Mouse (Mus musculus) left cerebral cortex, postnatal 14 days (tissue): ENCODE measurements at regions not wholly inside any gene's neighbourhood (a gene's known extent, or its start where the extent isn't known, plus 50 kb on each side); places are given as distances from the start of the nearest gene placed in this dataset.

Source experiments
- DNase-seq, 2 experiments: peaks; one replicate each; pipeline ENCODE4 v3.0.0; 2021 to 2022; ENCODE audit warnings: low spot score in 2 of 2, mixed read lengths in 1 of 2
- intact Hi-C: fragments of 180-260 bp; cut with DNase I; formaldehyde crosslinking; loops from one replicate; pipeline ENCODE4 v1.15.1; 2025

- intact Hi-C loops, result no loop called here
- DNase-seq, result peak in 1 of 2 experiments; percentile 5
Observed at GRCm38 (mm10) chr17:82731561-82731960, 483.5 kb upstream of the Pkdcc start.

GRCm38 (mm10) chr17:82742445-82742844, 472.6 kb upstream of the Pkdcc start:
- DNase-seq, result no peak
- intact Hi-C loops, result loop anchor here (10.0 kb wide), 1 partner anchor 1078 kb away; no protein-coding TSS in a partner anchor

- intact Hi-C loops, result no loop called here
- peak in 1 of 2 experiments; percentile 14 for DNase-seq
Observed at GRCm38 (mm10) chr17:82757400-82757799, 457.7 kb upstream of the Pkdcc start.

- intact Hi-C loops, result no loop called here
Observed at GRCm38 (mm10) chr17:82779096-82779495, 436.0 kb upstream of the Pkdcc start.

GRCm38 (mm10) chr17:82822129-82822528, 393.0 kb upstream of the Pkdcc start:
- no peak for DNase-seq
- intact Hi-C loops, result no loop called here

More at GRCm38 (mm10) chr17:82779096-82779495, 436.0 kb upstream of the Pkdcc start:
- no peak for DNase-seq

- DNase-seq, result no peak
- intact Hi-C loops, result no loop called here
Observed at GRCm38 (mm10) chr17:82824057-82824456, 391.0 kb upstream of the Pkdcc start.

GRCm38 (mm10) chr17:82824619-82825018, 390.5 kb upstream of the Pkdcc start:
- intact Hi-C loops, result no loop called here
- no peak for DNase-seq

GRCm38 (mm10) chr17:82827170-82827569, 387.9 kb upstream of the Pkdcc start:
- no peak for DNase-seq
- intact Hi-C loops, result no loop called here

- no peak for DNase-seq
- intact Hi-C loops, result no loop called here
Observed at GRCm38 (mm10) chr17:82827841-82828240, 387.3 kb upstream of the Pkdcc start.

- DNase-seq, result no peak
- intact Hi-C loops, result no loop called here
Observed at GRCm38 (mm10) chr17:82828434-82828997, 386.6 kb upstream of the Pkdcc start.

GRCm38 (mm10) chr17:82829415-82829814, 385.7 kb upstream of the Pkdcc start:
- intact Hi-C loops, result no loop called here

GRCm38 (mm10) chr17:82834177-82834576, 380.9 kb upstream of the Pkdcc start:
- intact Hi-C loops, result no loop called here

More at GRCm38 (mm10) chr17:82829415-82829814, 385.7 kb upstream of the Pkdcc start:
- no peak for DNase-seq

GRCm38 (mm10) chr17:82836115-82836514, 379.0 kb upstream of the Pkdcc start:
- intact Hi-C loops, result no loop called here
- DNase-seq, result no peak

More at GRCm38 (mm10) chr17:82834177-82834576, 380.9 kb upstream of the Pkdcc start:
- DNase-seq, result no peak

GRCm38 (mm10) chr17:82846776-82847494, 368.2 kb upstream of the Pkdcc start:
- intact Hi-C loops, result no loop called here
- DNase-seq, result no peak

- peak; percentile 88 to 91 for DNase-seq
- intact Hi-C loops, result loop anchor here (5.0 to 10.0 kb wide), 2 partner anchors 1193 to 1665 kb away; no protein-coding TSS in a partner anchor
Observed at GRCm38 (mm10) chr17:82857199-82858147, 357.6 kb upstream of the Pkdcc start.

- intact Hi-C loops, result no loop called here
Observed at GRCm38 (mm10) chr17:82860391-82860790, 354.7 kb upstream of the Pkdcc start.

GRCm38 (mm10) chr17:82860966-82861365, 354.1 kb upstream of the Pkdcc start:
- intact Hi-C loops, result no loop called here

More at GRCm38 (mm10) chr17:82860391-82860790, 354.7 kb upstream of the Pkdcc start:
- peak in 1 of 2 experiments; percentile 22 for DNase-seq

GRCm38 (mm10) chr17:82877131-82877530, 338.0 kb upstream of the Pkdcc start:
- DNase-seq, result no peak
- intact Hi-C loops, result no loop called here

More at GRCm38 (mm10) chr17:82860966-82861365, 354.1 kb upstream of the Pkdcc start:
- peak in 1 of 2 experiments; percentile 16 for DNase-seq

GRCm38 (mm10) chr17:82900602-82901001, 314.5 kb upstream of the Pkdcc start:
- intact Hi-C loops, result no loop called here
- no peak for DNase-seq
